Mouse (Mus musculus) megakaryocyte, embryonic 14.5 days (primary cell): ENCODE results near the gene Pank3.

ENCODE experiments used
- FLI1 ChIP-seq: IDR thresholded peaks from 2 replicates; pipeline ENCODE4 v1.6.1; 2012; ENCODE audit warnings: low read length, inconsistent platforms, mixed read lengths
- GATA1 ChIP-seq: IDR thresholded peaks from 3 replicates; pipeline ENCODE4 v1.6.1; 2012; ENCODE audit warnings: mixed read lengths, low read length, inconsistent platforms, borderline replicate concordance

DNA sequence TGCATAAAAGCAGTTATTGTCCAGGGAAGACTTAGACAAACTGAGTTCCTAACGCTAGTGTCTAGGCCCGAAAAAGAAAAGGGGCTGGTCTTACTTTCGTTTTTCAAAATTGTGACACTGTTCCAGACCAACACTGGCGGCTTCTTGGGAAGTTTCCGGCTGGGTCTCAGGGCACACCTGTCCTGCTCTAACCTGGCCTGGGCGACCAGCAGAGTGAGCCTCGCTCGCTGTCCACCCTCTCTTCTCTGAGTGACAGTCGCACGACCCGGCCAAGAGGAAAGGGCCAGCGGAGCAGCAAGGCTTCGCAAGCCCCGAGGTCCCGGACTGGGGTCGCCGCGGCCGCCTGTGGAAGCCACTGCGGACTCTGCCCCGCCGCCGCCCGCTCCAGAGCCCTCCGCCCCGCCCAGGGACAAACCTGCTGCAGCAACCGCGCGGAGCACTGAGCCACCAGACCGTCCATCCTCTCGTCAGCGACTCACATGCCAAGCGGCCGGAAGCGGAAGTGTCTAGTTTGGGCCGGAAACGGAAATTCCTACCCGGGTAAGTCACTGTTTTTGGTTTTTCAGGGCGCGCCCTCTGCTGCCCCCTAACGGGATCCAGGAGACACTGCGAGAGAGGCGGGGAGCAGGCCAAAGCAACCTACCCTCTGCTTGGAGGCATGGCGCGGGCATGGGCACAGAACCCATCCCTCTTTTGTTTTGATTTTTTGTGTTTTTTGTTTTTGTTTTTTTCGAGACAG, 64.9 kb downstream of the Pank3 start, which contains the start of gene Rars:
- TF ChIP-seq FLI1 (peak; percentile 88; the same call in 1 of the 2 replicates), GATA1 (no peak)
